Mouse (Mus musculus): ENCODE data around the gene a. TPM values are rescaled to one million over a fixed set of nuclear protein-coding genes. Genes with fewer than 3 reads are reported as not detected.
A peak's percentile ranks its signal among the peaks of the same experiment; 100 is the strongest.

a gene
- total RNA-seq (2014; rRNA removed) (0.90 and 2.5 TPM in 2 replicates), polyA plus RNA-seq (2015; fragmentation: Nextera tagmentation; extraction: Ambion mirVana) (2.9 and 3.5 TPM in 2 replicates)

DNA sequence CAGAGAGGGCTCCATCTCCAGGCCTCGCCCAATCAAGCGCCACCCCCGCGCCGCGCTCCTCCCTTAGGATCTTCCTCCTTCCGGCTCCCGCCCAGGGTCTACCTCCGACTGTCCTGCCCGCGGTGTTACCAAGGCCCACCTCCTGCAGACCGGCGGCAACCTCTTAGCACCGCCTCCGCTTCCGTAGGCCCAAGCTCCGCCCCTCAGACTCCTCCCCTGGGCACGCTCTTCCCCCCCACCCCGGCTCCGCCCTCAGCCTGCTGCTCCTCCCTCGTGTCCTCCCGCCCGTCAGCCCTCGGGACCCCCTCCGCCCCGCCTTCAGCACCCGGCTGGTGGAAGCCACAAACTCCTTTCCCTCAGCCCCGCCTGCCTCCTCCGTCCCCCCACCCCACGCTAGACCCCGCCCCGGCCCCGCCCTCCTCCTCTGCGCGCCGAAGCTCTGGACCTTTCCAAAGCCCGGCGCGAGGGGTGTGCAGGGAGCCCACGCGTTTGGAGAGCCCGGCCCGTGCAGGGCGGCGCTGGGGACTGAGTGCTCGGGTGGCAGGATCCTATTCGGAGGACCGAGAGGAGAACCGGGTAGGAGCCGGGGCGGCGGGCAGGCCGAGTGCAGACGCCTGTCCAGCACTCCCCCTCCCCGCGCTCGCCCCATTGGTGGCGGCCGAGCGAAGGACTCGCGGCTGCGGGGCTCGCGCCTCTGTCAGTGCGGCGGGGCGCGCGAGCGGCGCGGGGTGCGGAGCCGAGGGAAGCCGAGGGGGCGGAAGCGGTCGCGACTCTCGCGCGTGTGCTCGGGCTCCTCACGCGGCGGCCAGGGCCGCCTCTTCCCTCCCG lies at the start of gene a, which contains the start of gene Raly:
Gene a, plus strand, starts transcription at position 747 of the 828 bp plus-strand sequence.
Gene Raly, plus strand, starts transcription at position 441 of the 828 bp plus-strand sequence.
- under 1% methylated on average over 73 of the region's 89 CpGs for WGBS
- no peaks in the 10 kb centered on the region for H3K36me3 ChIP-seq (ENCODE audit: insufficient read depth)
- peak within 1 kb of the TSS; percentile 99 for H3K4me3 ChIP-seq (ENCODE audit: low read depth, low read length)
- peak; percentile 98 for DNase-seq
- ATAC-seq: peak; percentile 90
- peak within 1 kb of the TSS; percentile 90 for H3K9ac ChIP-seq
- peak; percentile 26; the same call in 1 of the 2 replicates for TF ChIP-seq CTCF (IDR thresholded peaks at IDR 0.05; ENCODE audit: low read depth)
- H3K4me1 ChIP-seq (ENCODE audit: insufficient read depth): peaks cover 15% of the 10 kb centered on the region
- peak within 1 kb of the TSS; percentile 99 for H3K27ac ChIP-seq (ENCODE audit: low read depth, low read length)
- H3K27me3 ChIP-seq (ENCODE audit: insufficient read depth, low read length): no peaks in the 10 kb centered on the region
- no peaks in the 10 kb centered on the region for H3K9me3 ChIP-seq (ENCODE audit: low read length)
- H3K4me2 ChIP-seq (ENCODE audit: low read depth): peak within 1 kb of the TSS; percentile 68

DNA sequence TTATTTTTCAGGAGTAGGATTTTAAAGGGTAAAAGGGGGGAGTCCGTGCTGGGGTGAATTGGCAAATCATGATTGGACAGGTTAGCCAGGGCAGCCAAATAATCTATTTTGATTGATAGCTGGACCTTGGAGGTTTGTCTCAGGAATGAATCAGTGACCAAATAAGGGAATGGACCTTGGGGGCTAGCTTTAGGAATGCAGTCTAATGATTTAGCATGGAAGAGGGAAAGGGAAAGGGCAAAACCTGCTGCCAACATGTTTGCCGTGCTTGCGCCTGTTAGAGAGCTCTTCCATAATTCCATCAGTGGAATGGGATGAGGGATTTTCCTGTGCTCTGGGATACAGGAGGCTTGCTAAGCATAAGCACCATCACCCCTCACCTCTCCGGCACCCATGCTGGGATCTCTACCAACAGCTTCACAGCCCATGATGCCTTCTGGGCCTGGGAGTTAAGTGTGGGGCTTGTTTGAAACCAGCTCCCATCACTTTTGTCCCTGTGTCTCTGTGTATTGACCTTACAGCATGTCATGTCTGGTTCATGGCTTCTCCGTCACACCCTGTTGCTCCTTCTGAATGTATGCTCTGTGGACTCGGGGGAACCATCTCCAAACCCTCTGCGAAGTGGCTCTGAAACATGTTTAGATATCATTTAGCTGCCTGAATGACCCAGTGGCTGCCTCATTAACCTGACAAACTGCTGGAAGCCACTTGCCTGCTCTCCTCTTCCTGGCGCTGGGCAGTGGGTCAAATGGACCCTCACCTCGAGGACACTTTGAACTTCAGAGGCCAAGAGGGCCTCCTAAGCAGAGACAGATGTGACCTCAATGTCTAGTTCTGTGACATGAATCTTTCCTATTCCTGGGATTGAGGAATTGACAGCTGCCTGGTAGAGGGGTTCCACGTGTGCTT lies 48.0 kb upstream of the a start:
- Histone ChIP-seq H3K4me2 (ENCODE audit: low read depth) (no peak overlapping the region), H3K4me3 (ENCODE audit: low read depth, low read length) (no peak overlapping the region), H3K4me1 (ENCODE audit: insufficient read depth) (no peaks in the 10 kb centered on the region), H3K9ac (no peak overlapping the region), H3K27ac (ENCODE audit: low read depth, low read length) (no peak overlapping the region), H3K36me3 (ENCODE audit: insufficient read depth) (no peaks in the 10 kb centered on the region), H3K27me3 (ENCODE audit: insufficient read depth, low read length) (no peaks in the 10 kb centered on the region), H3K9me3 (ENCODE audit: low read length) (no peaks in the 10 kb centered on the region)
- no peak for TF ChIP-seq CTCF (IDR thresholded peaks at IDR 0.05; ENCODE audit: low read depth)
- 81% methylated on average over 10 of the region's 10 CpGs for WGBS
- no peak for ATAC-seq
- no peak for DNase-seq

DNA sequence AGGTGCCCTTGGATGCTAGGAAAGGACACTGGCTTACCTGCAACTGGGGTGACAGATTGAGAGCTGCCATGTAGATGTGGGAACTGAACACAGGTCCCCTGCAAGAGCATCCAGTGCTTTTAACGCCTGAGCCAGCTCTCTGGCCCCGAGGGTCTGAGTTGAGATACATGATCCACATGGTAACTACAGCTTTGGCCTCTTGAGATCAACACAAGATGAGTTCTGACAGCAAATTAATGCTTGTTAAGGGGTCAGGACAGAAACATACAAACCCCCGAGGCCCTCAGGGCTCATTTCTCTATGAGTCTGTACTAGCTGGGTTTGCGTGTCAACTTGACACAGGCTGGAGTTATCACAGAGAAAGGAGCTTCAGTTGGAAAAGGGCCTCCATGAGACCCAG lies 47.3 kb upstream of the a start:
- WGBS: 88% methylated on average over 4 of the region's 4 CpGs
- no peak overlapping the region for H3K4me3 ChIP-seq (ENCODE audit: low read depth, low read length)

DNA sequence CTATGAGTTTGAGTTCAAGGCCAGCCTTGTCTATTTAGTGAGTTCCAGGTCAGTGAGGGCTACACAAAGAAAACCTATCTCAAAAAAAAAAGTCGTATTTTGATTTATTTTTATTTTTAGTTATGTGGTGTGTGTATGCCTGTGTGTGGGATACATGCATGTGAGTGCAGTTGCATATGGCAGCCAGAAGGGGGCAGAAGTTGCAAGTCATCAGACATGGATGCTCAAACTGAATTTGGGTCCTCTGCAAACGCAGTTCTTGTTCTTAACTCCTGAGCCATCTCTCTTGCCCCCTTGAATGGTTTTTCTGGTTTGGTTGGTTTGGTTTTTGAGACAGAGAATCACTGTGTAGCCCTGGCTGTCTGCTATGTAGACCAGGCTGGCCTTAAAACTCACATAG lies 42.8 kb upstream of the a start:
- no peaks in the 10 kb centered on the region for H3K4me1 ChIP-seq (ENCODE audit: insufficient read depth)
- DNase-seq: no peak
- no peak overlapping the region for H3K4me2 ChIP-seq (ENCODE audit: low read depth)
- H3K9me3 ChIP-seq (ENCODE audit: low read length): no peaks in the 10 kb centered on the region
- no peaks in the 10 kb centered on the region for H3K27me3 ChIP-seq (ENCODE audit: insufficient read depth, low read length)
- no peak overlapping the region for H3K9ac ChIP-seq
- TF ChIP-seq CTCF (IDR thresholded peaks at IDR 0.05; ENCODE audit: low read depth): peak; percentile 40
- no peak overlapping the region for H3K4me3 ChIP-seq (ENCODE audit: low read depth, low read length)
- no peaks in the 10 kb centered on the region for H3K36me3 ChIP-seq (ENCODE audit: insufficient read depth)
- ATAC-seq: no peak
- H3K27ac ChIP-seq (ENCODE audit: low read depth, low read length): no peak overlapping the region
- 80% methylated on average over 2 of the region's 2 CpGs for WGBS

More for the DNA sequence above, 47.3 kb upstream of the a start:
- H3K36me3 ChIP-seq (ENCODE audit: insufficient read depth): no peaks in the 10 kb centered on the region
- H3K9ac ChIP-seq: no peak overlapping the region
- no peaks in the 10 kb centered on the region for H3K9me3 ChIP-seq (ENCODE audit: low read length)
- no peak overlapping the region for H3K27ac ChIP-seq (ENCODE audit: low read depth, low read length)
- no peaks in the 10 kb centered on the region for H3K27me3 ChIP-seq (ENCODE audit: insufficient read depth, low read length)
- TF ChIP-seq CTCF (IDR thresholded peaks at IDR 0.05; ENCODE audit: low read depth): no peak
- H3K4me1 ChIP-seq (ENCODE audit: insufficient read depth): no peaks in the 10 kb centered on the region
- DNase-seq (no peak), ATAC-seq (no peak)
- H3K4me2 ChIP-seq (ENCODE audit: low read depth): no peak overlapping the region

DNA sequence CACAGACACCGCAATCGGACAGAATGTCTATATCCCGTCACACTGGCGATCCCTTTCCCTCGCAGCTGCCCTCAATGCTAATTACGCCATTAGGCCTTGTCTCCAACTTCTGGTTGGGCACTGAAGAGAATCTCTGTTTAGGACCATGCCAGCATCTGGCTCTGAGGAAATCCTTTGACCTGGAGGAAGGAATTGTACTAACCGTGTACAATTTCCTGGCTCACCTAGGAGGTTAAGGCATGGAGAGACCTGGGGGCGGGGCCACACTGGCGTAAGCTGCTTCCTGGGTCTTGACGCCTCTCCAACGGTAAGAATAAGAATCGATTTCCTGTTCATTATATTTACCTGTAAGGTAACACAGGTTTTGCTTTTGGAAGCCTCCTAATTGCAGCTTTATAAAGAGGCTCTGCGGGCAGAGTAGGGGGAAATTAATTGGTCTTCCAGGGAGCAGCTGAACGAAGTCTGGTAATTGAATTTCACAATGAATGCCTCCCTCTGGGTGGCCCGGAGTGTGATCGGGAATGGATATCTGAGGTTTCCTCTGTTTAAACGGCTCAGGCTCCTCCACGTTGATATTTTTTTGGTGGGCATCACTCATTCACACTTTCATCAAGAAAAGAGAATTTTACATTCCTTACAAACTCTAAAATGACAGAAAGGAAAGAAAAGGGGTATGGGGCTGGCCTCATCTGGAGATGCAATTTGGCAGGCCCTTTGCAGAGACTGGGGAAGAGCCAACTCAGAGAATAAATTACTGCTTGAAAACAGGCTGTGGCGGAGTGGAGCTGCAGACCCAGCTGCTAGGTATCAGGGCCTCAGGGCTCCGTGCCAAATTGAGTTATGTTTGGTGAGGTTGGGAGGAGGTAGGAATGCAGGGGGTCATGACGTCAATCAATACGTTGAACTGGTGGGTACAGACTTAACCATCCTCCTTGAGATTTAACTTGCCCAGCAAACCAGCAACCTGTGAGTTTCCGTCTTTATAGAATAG lies 41.9 kb upstream of the a start:
- WGBS: 16% methylated on average over 23 of the region's 23 CpGs
- H3K27ac ChIP-seq (ENCODE audit: low read depth, low read length): peak overlapping the region; percentile 30; the same call in 1 of the 2 replicates

DNA sequence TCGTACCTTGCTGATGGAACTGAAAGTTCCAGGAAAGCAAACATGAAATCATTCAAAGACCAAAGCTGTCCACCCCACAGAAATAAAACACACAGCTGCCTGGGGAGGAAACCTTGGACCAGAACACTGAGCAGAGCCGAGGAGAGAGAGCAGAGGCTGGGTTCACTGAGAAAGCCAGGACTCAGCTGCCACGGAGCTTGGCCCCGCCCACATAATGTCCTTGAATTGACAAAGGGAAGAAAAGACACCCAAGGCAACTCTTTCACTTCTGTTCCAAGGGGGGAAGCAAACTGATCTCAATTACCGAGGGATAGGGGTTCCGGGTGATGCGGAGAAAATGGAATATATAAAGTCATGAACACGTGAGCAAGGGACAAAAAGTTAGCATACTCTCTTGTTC lies 39.3 kb upstream of the a start:
- no peak for TF ChIP-seq CTCF (IDR thresholded peaks at IDR 0.05; ENCODE audit: low read depth)
- H3K36me3 ChIP-seq (ENCODE audit: insufficient read depth): no peaks in the 10 kb centered on the region
- H3K9ac ChIP-seq: no peak overlapping the region
- no peak overlapping the region for H3K27ac ChIP-seq (ENCODE audit: low read depth, low read length)
- no peaks in the 10 kb centered on the region for H3K9me3 ChIP-seq (ENCODE audit: low read length)
- no peaks in the 10 kb centered on the region for H3K27me3 ChIP-seq (ENCODE audit: insufficient read depth, low read length)
- DNase-seq (no peak), ATAC-seq (no peak)
- H3K4me3 ChIP-seq (ENCODE audit: low read depth, low read length): no peak overlapping the region
- no peaks in the 10 kb centered on the region for H3K4me1 ChIP-seq (ENCODE audit: insufficient read depth)
- 38% methylated on average over 8 of the region's 8 CpGs for WGBS
- no peak overlapping the region for H3K4me2 ChIP-seq (ENCODE audit: low read depth)

More for the DNA sequence above, 41.9 kb upstream of the a start:
- H3K27me3 ChIP-seq (ENCODE audit: insufficient read depth, low read length): no peaks in the 10 kb centered on the region
- 0 out of 2 replicates have a peak overlapping the region, but pooled peaks have one; percentile 0 for H3K9ac ChIP-seq
- no peaks in the 10 kb centered on the region for H3K4me1 ChIP-seq (ENCODE audit: insufficient read depth)
- H3K4me2 ChIP-seq (ENCODE audit: low read depth): peak overlapping the region; percentile 20; the same call in 1 of the 2 replicates
- H3K9me3 ChIP-seq (ENCODE audit: low read length): no peaks in the 10 kb centered on the region
- ATAC-seq (peak; percentile 84), DNase-seq (peak; percentile 77)
- no peaks in the 10 kb centered on the region for H3K36me3 ChIP-seq (ENCODE audit: insufficient read depth)
- H3K4me3 ChIP-seq (ENCODE audit: low read depth, low read length): no peak overlapping the region
- no peak for TF ChIP-seq CTCF (IDR thresholded peaks at IDR 0.05; ENCODE audit: low read depth)

Data from forebrain, postnatal 0 days (tissue).